Mouse (Mus musculus) G1E (cell line): ENCODE data around the gene Lrrc34.

Experiments used
- CTCF ChIP-seq: IDR thresholded peaks from 2 replicates; pipeline ENCODE4 v1.5.1; 2012; ENCODE audit warnings: low read depth, low read length, inconsistent platforms, mixed read lengths
- GATA1 ChIP-seq: IDR thresholded peaks from 2 replicates; pipeline ENCODE4 v1.6.1; 2012; ENCODE audit warnings: borderline replicate concordance, low read length, inconsistent platforms, mixed read lengths
- GATA2 ChIP-seq: IDR thresholded peaks from 2 replicates; pipeline ENCODE4 v1.6.1; 2012; ENCODE audit warnings: low read depth, low read length, inconsistent platforms, borderline replicate concordance

DNA sequence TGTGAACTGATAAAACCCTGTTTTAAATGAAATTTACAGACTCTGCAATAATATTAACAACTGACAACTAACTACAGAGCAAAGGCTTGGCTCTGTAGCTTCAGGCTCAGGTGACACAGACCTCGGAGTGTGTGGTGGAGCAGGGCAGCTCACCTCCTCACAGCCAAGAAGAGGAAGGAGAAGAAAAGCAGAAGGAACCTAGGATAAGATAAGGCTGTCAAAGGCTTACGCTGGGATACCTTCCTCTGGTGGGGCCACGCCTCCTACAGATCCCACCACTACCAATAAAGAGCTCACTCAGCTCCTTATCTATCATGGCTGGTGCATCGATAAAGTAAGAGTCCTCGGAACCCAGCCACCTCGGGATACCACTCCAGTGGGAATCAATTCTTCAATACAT is 35.5 kb upstream of the Lrrc34 start:
- no peak for TF ChIP-seq CTCF
- TF ChIP-seq GATA1 = no peak
- no peak for TF ChIP-seq GATA2
